Mouse (Mus musculus): ENCODE data around the gene Gpr39.
A peak's percentile ranks its signal among the peaks of the same experiment; 100 is the strongest.

Gpr39 gene

GRCm38 (mm10) chr1:125694338-125694737, 17.5 kb downstream of the Gpr39 start:
- no peak for DNase-seq (ENCODE audit: low spot score in 2 of 2)

- DNase-seq (ENCODE audit: low spot score in 2 of 2): no peak
Observed at GRCm38 (mm10) chr1:125701101-125701590, 24.4 kb downstream of the Gpr39 start.

DNA sequence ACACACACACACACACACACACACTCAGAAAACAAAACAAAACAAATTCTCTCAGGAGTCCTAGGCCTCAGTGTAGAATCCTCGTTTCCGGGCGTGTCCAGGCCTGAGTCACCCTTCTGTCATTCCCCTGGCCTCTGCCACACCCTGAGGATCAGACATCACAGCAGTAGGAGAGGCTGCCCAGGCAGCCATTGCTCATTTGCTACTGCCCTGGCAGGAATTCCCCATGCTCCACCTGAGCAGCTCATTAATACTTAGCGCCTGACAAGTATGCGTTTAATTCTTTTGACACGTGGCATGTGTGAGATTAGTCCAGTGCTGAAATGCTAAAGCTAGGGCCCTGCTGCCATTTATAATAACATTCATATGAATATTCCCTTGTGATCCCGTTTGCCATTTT, 25.0 kb downstream of the Gpr39 start:
- no peak for DNase-seq (ENCODE audit: low spot score in 2 of 2)

DNA sequence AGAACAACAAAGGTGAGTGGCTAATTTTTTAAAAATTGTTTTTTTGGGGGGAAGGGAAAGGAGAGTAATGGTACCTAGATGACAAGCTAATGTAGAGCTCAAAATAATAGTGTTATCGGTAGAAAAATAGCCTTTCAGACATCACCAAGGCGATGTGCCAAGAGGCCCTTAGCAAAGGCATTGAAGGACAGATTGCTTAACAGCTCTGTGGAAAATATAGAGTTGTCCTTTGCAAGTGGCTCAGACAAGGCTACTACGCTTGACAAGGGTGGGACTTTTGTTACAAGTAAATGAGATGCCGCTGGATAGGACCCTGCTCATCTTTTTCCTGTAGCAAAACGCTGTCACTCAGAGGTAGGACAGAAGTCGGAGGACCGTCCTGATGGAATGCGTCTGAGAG, 25.5 kb downstream of the Gpr39 start:
- no peak for DNase-seq (ENCODE audit: low spot score in 2 of 2)

DNA sequence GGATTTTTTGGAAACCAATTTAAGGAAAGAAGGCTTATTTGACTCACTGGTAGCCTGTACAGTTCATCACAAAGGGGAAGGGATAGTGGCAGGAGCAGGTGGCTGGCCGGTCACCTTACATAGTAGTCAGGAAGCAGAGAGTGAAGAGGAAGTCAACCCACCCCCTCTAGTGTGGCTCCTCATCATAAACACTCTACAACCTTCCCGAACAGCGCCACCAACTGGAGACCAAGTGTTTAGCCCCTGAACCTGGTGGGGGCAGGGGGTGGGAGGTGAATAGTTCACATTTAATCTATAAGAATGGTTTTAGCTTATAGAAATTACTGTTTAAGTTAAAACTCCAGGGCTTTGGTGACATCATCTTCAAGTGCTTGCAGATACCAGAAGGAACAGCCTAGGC, 28.6 kb downstream of the Gpr39 start:
- DNase-seq (ENCODE audit: low spot score in 2 of 2): no peak

GRCm38 (mm10) chr1:125715286-125715685, 38.5 kb downstream of the Gpr39 start:
- no peak for DNase-seq (ENCODE audit: low spot score in 2 of 2)

GRCm38 (mm10) chr1:125716241-125716640, 39.4 kb downstream of the Gpr39 start:
- no peak for DNase-seq (ENCODE audit: low spot score in 2 of 2)

DNA sequence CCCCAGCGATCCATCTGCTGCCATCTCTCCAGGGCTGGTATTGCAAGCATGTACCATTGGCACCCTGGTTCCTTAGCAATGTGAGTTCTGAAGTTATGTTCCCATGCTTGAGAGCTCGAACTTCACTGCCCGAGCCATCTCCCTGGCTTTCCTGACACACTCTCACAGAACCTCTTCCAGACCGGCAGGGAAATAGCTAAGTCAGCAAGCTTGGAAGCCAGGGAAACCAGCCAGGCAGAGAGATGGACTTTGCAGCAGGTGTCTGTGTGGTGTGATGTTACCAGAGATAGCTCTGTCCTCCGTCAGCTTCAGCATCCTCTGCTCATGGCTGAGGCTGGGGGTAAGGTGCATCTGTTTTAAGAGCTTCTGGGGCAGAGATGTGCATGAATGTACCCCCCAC, 41.1 kb downstream of the Gpr39 start:
- no peak for DNase-seq (ENCODE audit: low spot score in 2 of 2)

DNA sequence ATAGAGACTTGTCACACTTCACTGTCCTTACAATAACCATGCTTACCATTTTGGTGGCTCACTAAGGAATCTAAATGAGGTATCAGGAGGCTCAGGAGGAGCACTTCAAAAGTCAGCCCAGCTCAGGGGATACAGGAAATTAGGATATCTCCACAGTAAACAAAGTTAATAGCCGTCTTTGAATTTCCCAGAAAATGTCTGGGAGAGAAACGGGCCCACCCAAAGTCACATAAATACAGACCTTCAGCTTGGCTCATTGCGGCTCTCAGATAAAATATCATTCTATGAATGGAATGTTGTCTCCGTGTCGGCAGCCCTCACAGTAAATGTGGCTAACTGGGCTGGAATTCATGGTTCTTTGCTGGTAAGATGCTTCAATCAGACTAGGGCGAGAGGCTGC, 42.3 kb downstream of the Gpr39 start:
- DNase-seq (ENCODE audit: low spot score in 2 of 2): no peak

GRCm38 (mm10) chr1:125721104-125721758, 44.4 kb downstream of the Gpr39 start:
- no peak for DNase-seq (ENCODE audit: low spot score in 2 of 2)

DNA sequence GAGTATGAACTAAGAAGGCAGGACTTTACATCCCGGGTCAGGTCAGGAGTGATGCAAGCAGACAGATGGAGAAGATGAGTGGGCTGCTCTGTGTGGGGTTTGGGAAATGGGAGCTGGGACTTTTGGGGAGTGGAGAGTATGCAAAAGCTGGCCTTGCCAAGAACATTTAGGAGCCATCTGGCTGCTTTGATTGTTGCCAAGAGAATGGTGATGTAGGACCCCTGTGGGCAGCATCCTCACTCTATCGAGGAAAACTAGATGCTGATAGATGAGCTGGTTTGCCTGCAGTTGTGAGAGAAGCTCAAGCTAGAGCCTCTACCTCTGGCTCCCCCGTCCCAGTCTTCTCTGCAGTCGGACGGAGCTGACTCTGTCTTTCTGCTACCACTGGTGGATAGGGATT, 47.5 kb downstream of the Gpr39 start:
- no peak for DNase-seq (ENCODE audit: low spot score in 2 of 2)

GRCm38 (mm10) chr1:125729025-125729565, 52.3 kb downstream of the Gpr39 start:
- no peak for DNase-seq (ENCODE audit: low spot score in 2 of 2)

DNA sequence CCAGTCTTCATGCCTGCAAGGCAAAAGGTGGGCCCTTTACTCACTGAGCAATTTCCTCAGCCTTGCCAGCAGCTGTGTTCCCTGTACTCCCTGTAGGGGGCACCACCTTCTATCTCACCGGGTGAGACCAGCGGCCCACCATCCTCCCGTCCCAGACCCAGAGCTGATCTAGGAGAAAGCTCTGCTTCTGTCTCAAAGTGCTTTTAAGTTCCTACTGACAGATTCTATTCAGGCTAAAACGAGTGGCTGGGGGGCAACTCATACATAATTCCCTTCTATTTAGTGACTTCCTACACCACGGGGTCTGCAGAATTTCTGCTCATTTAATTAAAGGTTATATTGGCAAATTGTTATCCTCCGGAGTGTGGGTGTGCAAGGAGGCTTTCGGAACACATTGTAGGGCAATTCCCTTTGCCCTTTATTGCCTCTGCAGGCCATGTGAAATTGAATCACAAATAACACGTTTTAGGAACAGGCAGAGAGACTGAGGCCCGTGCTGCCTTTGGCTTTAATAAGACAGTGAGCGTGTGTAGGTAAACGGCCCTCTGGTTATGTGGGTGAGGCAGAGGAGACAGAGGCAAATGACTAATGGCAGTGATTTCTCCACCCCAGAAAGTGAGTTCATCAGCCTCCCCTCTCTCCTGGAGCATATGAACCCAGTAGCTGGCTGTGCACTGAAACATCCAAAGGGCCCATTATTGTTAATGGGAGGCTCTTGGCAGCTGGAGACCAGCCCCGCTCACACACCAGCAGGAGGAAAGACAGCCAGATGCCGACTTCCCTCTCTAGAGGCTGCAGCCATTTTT, 53.1 kb downstream of the Gpr39 start:
- no peak for DNase-seq (ENCODE audit: low spot score in 2 of 2)

DNA sequence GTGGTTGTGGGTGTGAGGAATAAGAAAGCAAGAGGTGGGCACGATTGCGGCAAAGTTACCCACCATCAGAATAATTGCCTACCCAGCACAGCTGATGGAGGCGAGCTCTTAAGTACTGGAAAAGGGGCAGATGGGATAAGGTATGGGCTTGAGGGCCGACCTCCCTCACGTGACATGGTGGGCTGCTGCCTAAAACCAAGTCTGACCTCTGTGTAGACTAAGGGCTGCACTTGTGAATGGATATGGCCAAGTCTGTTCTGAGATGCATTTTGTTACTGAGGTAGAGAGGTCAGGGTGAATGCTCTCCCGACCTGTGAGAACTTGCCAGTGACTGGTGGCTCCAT, 53.7 kb downstream of the Gpr39 start:
- no peak for DNase-seq (ENCODE audit: low spot score in 2 of 2)

DNA sequence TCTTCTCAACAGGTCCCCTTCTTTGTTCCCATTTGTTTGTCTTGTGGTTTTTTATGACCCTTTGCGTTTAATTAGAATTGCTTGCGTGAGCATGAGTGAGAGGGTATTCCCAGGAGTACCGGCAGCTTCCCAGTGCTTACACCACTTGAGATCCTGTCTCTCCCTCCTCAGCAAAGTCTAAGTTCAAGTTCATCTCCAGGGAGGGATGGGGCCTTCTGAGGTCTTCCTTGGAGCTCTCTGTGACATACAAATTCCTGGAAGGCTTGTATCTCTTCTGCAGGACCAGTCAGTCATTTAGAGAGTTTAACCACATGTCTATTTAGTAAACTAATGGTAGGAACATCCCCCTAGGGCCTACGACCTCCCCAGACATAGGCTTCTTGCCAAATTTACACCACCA, 55.1 kb downstream of the Gpr39 start:
- no peak for DNase-seq (ENCODE audit: low spot score in 2 of 2)

- no peak for DNase-seq (ENCODE audit: low spot score in 2 of 2)
Observed at GRCm38 (mm10) chr1:125744766-125745165, 68.0 kb downstream of the Gpr39 start.

GRCm38 (mm10) chr1:125755335-125755996, 78.7 kb downstream of the Gpr39 start:
- no peak for DNase-seq (ENCODE audit: low spot score in 2 of 2)

DNA sequence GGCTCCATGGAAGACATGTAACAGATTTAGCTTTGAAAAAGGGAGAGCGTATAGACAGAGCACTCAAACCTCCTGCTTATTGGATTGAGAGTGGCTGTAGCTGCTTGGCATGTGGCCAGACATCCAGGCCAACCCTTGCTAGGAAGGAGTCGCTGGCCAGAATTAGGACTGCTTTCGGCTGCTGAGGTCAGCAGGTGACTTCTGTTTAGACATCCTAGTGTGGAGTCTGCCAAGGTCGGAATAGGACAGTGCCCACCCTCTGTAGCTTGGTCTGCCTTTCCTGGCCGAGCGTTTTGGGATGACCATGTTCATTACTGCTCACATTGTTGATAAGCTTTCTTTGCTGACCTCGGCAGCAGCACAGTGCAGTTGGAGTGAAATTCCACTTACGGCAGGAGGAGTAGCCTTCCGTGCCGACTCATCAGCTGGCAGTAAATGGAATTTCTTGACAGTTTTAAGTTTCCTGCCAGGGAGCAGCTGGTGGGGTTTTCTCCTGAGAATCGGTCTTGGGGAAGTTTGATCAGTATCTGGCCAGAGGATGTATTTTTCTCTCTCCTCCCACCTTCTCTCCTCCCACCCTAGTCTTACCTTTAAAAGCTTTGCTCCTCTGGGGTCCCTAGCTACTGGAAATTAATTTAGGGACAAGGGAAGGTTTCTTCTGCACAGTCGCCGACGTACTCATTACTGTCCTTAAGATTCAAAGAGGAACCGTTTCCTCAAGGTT, 83.3 kb downstream of the Gpr39 start:
- DNase-seq (ENCODE audit: low spot score in 2 of 2): no peak

GRCm38 (mm10) chr1:125760696-125761025, 83.9 kb downstream of the Gpr39 start:
- DNase-seq (ENCODE audit: low spot score in 2 of 2): no peak

DNA sequence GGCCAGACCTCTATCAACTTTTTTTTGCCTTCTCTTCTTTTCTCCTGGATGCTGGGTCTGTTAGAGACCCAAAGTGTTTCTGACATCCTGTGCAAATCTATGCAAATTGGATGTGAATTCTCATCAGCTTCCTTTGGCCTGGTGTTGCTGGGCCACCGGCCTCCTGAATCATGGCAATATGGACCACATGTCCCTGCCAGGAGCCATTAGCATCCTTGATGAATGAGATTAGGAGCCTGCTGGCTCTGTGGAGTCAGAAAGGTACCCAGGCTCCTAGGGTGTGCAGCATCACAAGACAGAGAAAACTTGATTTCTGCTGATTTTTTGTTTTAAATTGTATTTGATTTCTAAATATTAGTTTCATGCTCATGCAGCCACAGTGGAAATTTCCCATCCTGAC, 85.3 kb downstream of the Gpr39 start:
- no peak for DNase-seq (ENCODE audit: low spot score in 2 of 2)

DNA sequence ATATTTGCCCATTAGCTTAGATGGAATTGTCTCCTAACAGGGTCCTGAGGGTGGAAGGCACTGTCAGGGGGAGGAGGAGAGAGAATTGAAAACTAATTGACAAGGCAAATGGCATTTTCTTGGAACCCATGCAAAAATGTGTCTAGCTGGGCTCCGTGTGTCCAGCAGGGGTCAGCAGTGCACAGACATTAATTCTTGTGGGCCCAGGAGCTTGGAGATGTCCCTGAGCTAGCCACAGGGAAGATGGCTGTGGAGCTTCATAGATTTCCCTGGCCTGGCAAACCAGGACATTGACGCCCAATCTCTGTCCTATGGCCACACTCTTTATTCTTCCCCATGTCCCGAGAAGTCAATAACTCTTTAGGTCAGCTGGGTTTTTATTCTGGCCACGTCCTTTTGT, 113.0 kb downstream of the Gpr39 start:
- DNase-seq (ENCODE audit: low spot score in 2 of 2): peak in 1 of 2 experiments; percentile 26

- no peak for DNase-seq (ENCODE audit: low spot score in 2 of 2)
Observed at GRCm38 (mm10) chr1:125800506-125800905, 123.7 kb downstream of the Gpr39 start.

Data from spleen, postnatal 10 days (tissue).